Mouse (Mus musculus): Measurements from ENCODE around the gene Cd44.

- no peak for TF ChIP-seq CTCF (IDR thresholded peaks at IDR 0.05; ENCODE audit: low read depth)
- TF ChIP-seq EP300 (IDR thresholded peaks at IDR 0.05; ENCODE audit: low read depth): no peak
These were observed 11.5 kb upstream of the Cd44 start for GRCm38 (mm10) chr2:102912951-102913350.

Data from liver, postnatal 0 days (tissue).